Mouse (Mus musculus) inflammation-experienced regulatory T-cells (primary cell): ENCODE measurements around the gene Anks6. TPM values are rescaled to one million over a fixed set of nuclear protein-coding genes. Genes with fewer than 3 reads are reported as not detected.

Experiments
- polyA plus RNA-seq, 2 experiments: library from polyadenylated mRNA; unstranded; fragments of 100-300 nt; shearing (Covaris generic); gene quantifications; one replicate each; pipeline ENCODE4 v1.2.1; 2017

The Anks6 gene
- under 1 TPM; 0.28 to 0.80 TPM for polyA plus RNA-seq

GRCm38 (mm10) chr4:47056791-47057509, at the start of gene Anks6:
TSS of gene Anks6 (minus strand) at chr4:47057427.

DNA sequence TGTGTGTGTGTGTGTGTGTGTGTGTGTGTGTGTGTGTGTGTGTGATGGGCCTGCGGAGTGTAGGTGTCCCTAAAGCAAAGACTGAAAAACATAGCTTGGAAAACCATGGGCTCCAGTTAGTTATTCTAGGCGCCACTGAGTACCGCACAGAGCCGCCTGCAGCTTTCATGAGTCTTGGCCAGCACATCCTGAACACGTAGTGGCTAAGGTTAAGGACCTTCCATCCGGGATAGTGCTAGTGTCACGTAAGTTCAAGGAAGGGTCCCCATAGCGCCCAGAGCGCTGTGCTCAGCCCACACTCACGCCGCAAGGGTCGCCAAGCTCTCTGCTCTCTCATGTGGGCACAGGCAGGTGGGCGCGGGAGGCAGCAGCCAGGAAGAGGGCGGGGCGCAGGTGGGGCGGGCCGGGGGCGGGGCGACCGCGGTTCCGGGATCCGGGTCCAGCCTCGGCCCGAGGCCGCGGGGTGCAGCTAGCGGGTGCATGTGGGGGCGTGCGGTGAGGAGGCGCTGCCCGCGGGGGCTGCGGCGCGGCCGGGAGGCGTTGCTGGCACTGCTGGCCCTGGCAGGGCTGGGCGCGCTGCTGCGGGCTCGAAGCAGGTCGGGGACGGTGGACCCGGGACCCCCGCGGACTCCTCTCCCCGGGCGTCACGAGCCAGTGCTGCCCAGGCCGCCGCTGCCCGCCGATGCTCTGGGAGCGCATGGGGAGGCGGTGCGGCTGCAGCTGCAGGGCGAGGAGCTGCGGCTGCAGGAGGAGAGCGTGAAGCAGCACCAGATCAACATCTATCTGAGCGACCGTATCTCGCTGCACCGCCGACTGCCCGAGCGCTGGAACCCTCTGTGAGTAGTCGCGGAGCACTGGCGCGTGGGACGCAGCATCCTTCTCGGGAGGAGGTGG, 34.5 kb upstream of the Anks6 start, which contains the start of gene Galnt12:
Gene Galnt12, plus strand, starts transcription at position 417 of the 894 bp plus-strand sequence.

DNA sequence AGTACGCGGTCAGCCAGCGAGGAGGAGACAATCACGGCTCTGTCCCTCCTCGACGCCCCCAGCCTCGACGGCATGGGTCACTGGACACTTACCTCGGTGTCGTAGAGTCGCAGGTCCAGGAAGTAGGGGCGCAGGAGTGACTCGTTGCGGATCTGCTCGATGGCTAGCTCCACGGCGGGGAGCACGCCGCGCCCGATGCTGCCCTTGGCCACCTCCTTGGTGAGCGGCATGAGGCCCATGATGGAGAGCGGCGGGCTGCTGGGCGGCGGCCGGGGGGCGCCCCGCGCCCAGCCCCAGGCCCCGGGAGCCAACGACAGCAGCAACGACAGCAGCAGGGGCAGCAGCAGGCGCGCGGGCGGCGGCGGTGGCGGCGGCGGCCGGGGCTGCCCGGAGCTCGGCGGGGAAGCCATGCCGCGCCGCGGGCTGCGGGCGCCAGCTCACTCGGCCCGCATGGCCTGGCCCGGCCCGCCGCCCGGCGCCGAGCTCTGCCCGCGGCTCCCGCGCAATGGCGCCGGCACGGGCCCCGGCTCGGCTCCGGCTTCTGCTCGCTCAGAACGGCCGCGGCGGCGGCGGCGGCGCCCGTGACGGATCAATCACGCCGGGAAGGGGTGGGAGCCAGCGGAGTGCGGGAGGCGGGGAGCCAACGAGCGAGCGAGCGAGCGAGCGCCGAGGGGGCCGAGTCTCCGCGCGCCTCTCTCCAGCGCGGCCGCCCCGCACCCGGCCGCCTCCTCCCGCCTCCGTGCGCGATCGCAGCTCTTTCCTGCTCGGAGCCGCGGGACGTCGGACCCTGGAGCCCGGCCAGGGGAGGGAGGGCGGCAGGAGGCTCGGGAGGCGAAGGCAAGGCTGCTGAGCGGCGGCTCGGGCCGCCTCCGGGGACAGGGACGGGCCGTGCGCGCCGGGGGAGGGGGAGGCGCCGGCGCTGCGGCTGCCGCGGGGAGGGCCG, 65.9 kb downstream of the Anks6 start, which contains the start of gene Gabbr2:
Gene Gabbr2, minus strand, starts transcription at position 858 of the 943 bp plus-strand sequence.

Other genes with a start within 250 kb of the Anks6 start
- gene Gabbr2, start 65.6 kb downstream of the Anks6 start, polyA plus RNA-seq, result 1 to 10 TPM in 1 of 2 experiments, under 1 TPM in 1; 0.40 to 1.7 TPM
- gene Galnt12, start 34.5 kb upstream of the Anks6 start, polyA plus RNA-seq, result 10 to 100 TPM; 42.0 to 45.7 TPM
- gene Col15a1, start 150.7 kb upstream of the Anks6 start, polyA plus RNA-seq, result 1 to 10 TPM in 1 of 2 experiments, under 1 TPM in 1; 0.49 to 2.1 TPM